Mouse (Mus musculus) retina, postnatal 7 days (tissue): ENCODE data around the gene Tmem120b.

Source experiments
- DNase-seq: peaks from one replicate; pipeline ENCODE4 v3.0.0-alpha.2; 2012; ENCODE audit warnings: low read depth, low spot score

Gene Tmem120b

GRCm38 (mm10) chr5:123128426-123129169 lies 60.4 kb downstream of the Tmem120b start:
- no peak for DNase-seq

DNA sequence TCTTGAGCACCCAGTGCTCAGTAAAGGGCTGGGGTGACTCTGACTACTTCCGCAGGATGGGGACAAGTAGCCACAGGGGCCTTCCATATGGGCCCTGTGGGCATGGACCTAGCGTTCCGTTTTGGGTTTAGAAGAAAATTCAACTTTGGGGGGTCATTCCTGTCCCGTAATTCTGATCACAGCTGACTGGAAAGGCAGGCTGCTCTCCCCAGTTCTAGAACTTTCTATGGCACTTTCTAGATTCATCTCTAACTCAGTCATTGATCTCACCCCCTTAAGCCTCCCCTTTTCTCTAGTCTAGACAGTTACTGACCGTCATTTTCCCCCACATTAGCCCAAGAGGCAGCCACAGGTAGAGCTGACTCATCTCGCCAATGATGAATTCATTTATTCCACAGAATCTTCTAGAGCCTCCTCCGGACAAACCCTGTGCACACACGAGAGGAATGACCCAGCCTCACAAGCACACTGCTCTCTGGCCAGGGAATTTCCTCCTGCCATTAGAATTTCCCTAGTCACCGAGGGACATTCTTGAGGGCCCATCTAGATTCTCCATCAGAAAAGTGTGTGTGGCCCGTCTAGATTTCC lies 61.0 kb downstream of the Tmem120b start:
- no peak for DNase-seq

- DNase-seq, result no peak
Observed at GRCm38 (mm10) chr5:123130030-123130813, 62.0 kb downstream of the Tmem120b start.

DNA sequence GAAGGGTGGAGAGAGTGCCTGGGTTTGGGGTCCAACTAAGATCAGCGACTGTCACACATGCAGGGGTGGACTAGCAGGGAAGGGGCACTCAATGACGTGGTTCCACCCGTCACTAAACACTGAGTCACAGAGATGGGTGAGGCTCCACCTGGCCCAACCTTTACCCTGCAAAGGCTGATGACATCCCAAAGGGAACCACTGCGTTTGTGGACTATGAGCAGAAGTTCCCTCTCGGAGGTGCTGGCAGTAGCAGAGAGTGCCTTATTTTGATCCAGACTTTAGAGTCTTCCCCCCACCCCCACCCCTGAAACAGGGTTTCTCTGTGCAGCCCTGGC lies 62.6 kb downstream of the Tmem120b start:
- no peak for DNase-seq

- no peak for DNase-seq
Observed at GRCm38 (mm10) chr5:123132308-123133071, 64.3 kb downstream of the Tmem120b start, which contains the start of gene Rhof. Rhof (minus strand) TSS chr5:123132692.

- no peak for DNase-seq
Observed at GRCm38 (mm10) chr5:123133083-123133783, 65.0 kb downstream of the Tmem120b start.

GRCm38 (mm10) chr5:123133784-123134143 lies 65.5 kb downstream of the Tmem120b start:
- DNase-seq, result no peak

DNA sequence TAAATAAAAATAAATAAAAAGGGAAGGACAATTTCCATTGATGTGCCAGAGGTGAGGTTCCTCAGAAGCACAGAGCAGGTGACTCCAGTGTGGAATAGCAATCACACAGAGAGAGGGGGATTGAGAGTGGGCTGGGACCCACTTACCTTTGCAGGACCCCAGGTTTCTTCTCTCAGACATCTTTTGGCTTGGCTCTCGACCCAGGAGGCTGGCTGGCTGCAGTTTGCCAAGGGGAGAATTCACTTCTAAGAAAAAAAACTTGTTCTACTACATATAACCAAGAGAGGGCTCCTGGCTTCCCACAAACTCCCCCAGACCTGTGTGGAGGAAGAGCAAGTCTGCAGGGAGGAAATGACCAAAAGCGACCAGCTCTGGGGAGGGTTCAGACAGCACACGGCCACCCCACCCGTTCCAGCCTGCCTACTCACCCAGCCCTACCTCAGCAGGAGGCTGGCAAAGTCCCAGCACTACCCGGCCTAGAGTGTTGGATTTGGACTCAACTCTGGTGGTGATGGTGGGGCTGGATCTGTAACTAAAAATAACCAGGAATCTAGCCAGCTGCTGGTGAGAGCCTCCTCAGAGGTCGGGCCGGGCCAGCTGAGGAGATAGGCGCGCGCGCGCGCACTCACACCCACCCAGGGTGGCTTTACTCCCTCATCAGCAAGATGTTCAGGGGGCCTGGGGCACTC lies 66.1 kb downstream of the Tmem120b start:
- DNase-seq, result no peak

GRCm38 (mm10) chr5:123134875-123135382 lies 66.7 kb downstream of the Tmem120b start:
- no peak for DNase-seq

DNA sequence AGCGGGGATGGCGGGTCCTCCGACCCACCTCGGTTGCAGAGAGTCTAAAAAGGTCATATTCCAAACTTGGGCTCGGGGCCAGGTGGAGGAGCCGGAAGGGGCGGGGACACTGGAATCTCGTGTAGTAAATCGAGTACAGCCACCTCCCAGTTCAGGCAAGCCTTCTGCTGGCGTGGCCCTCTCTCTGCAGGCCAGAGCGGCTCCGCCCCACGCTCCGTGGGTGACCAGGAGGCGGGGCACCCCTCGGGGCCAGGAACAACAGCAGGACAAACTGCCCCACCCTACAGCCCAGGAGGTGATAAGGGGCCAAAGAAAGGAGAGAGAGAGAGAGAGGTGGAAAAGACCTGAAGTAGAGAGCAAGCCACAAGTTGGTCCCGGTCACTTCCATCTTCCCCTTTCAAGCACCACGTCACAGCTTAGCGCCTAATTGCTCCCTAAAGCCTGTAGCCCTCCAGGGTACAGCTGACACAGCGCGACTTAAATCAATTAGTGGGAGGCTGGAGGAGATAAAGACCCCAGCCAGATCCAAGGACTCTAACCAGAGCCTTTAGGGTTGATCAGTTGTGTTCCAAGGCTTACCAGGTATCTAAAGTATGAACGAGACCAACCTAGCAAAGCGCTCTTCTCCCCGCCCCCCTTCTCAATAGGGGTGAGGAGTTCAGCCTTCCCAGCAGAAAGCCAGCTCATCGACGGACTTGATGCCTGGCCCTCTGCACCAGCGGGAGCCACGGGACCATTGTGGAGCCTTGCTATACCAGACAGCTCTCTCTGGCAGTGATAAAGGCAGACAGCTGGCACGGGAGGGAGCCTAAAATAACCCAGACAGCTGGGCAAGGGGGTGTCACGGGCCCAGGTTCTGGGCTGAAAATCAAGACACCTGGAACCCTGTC lies 67.5 kb downstream of the Tmem120b start:
- DNase-seq, result no peak

DNA sequence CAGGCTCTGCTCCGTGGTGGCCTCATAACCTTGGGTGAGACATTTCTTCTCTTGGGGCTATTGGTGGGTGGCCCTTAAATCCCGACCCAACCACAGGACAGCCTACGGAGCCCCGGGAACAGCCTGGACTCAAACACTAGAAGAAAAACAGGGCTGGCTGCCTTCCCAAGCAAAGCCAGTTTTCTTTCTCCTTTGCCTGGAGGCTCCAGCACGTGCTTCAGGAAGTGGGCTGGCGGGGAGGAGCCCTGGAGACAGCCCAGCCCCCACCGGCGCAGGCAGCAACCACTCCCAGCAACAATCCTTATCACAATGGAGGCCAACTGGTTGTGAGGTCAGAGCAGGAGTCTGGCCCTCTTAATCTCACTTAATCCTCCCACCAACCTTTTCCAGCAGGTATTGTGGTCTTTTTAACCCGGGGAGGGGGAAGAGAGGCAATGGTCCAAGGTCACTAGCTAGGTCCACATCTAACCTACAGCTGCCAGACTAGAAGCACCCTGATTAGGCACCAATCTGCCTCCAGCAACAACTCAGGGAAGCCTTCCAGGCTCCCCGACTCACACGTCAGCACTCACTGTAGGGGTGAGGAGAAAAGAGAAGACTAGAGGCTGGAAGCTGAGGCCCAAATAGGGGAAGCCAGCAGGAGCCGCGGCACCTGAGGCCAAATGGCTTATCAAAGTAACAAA lies 68.3 kb downstream of the Tmem120b start:
- DNase-seq, result no peak

- DNase-seq, result no peak
Observed at GRCm38 (mm10) chr5:123137044-123137909, 69.1 kb downstream of the Tmem120b start.

- no peak for DNase-seq
Observed at GRCm38 (mm10) chr5:123137910-123138229, 69.7 kb downstream of the Tmem120b start.

DNA sequence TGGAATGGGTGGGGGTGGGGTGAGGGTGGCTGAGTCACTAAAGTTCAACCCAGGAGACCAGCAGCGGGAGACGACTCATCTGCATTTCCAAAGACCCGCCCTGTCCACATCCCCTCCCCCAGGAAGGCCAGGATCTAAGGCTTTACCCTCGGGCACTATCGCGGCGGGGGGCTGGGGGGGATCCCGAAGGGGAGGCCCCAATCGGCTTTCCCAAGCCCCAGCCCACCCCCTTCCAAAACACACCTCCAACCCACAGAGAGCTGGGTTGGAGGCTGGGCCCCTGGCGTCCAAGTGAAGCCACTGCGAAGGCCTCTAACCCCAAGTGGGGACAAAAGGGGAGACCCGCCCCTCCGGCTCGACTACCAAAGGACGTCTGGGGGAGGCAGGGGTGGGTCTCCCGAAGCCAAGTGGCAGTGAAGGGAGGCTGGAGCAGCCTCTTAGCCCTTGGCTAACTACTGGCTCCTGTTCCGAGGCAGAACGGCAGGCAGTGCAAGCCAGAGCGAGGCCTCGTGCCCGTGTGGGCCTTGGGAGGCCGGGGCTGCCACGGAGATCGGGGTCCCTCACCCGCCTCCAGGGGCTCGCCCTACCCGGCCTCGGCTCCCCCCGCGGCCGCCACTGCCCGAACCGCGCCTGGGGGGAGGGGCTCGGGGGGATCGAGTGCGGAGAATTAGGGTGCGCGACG lies 70.2 kb downstream of the Tmem120b start:
- DNase-seq, result no peak

DNA sequence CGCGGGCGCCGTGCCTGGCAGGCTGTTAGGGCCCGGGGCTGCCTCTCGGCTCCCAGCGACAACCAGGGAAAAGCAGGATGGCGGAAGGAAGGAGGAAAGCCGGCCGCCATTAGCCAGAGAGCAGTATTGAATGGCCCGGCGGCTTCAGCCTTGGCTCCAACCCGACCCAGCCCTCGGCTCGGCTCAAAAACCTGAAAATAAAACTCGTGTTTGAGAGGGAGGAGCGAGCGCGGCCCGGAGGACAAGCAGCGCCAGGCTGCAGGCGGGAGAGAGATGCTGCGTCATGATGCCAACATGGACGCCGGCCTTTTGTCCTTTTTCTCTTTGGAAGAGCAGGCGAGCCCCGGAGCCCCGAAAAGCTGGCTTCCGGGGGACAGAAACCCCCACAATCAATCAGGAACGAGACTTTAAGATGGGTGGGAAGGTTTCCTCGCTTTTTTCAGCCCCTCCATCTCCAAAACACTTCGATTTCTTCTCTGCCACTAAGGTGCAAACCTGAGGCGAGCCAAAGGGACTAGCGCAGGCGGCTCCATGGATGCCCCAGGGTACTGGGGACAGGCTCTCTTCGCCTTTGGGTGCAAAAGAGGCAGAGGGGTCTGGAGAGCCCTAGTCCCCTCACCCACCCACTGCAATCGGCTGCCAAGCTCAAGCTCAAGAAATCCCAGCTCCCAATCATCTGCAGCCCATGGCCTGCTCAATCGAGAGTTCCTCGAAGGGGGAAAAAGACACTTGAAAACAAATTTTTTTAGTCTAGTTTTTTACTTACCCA lies 70.9 kb downstream of the Tmem120b start:
- DNase-seq, result no peak

GRCm38 (mm10) chr5:123139722-123140627 lies 71.8 kb downstream of the Tmem120b start:
- no peak for DNase-seq
